Mouse (Mus musculus) stomach, embryonic 16.5 days (tissue): ENCODE measurements at regions not wholly inside any gene's neighbourhood (a gene's known extent, or its start where the extent isn't known, plus 50 kb on each side); places are given as distances from the start of the nearest gene placed in this dataset.

Experiments
- ATAC-seq: fragments of 200-750 bp; cut with Nextera tagmentation; 2 replicates; pipeline ENCODE4 v1.8.0; 2017; ENCODE audit warnings: moderate number of reproducible peaks, moderate TSS enrichment; ENCODE audit not compliant: insufficient read depth, low FRiP score
- H3K27ac ChIP-seq: fragments of 300-500 bp; sonication (generic); 2 replicates; pipeline ENCODE4 v1.5.1; 2014; ENCODE audit warnings: low read length
- H3K27me3 ChIP-seq: fragments of 300-500 bp; sonication (generic); 2 replicates; pipeline ENCODE4 v1.6.1; 2014; ENCODE audit warnings: low read length, control low read depth, mixed read lengths; ENCODE audit not compliant: control insufficient read depth, insufficient read depth
- H3K36me3 ChIP-seq: fragments of 300-500 bp; sonication (generic); 2 replicates; pipeline ENCODE4 v1.6.1; 2014; ENCODE audit warnings: low read length; ENCODE audit not compliant: control insufficient read depth, insufficient read depth
- H3K4me1 ChIP-seq: fragments of 300-500 bp; sonication (generic); 2 replicates; pipeline ENCODE4 v1.6.1; 2014; ENCODE audit warnings: low read length, control low read depth, mixed read lengths; ENCODE audit not compliant: control insufficient read depth, insufficient read depth
- H3K4me2 ChIP-seq: fragments of 300-500 bp; sonication (generic); 2 replicates; pipeline ENCODE4 v1.6.1; 2014; ENCODE audit warnings: low read depth, low read length, mixed read lengths
- H3K4me3 ChIP-seq: fragments of 300-500 bp; sonication (generic); replicated peaks from 2 replicates; pipeline ENCODE4 v1.5.1; 2014; ENCODE audit warnings: mild to moderate bottlenecking, low read length
- H3K9ac ChIP-seq: fragments of 300-500 bp; sonication (generic); 2 replicates; pipeline ENCODE4 v1.6.1; 2014; ENCODE audit warnings: low read length
- H3K9me3 ChIP-seq: fragments of 300-500 bp; sonication (generic); replicated peaks from 2 replicates; pipeline ENCODE4 v1.6.1; 2016; ENCODE audit warnings: low read length, control low read depth; ENCODE audit not compliant: control insufficient read depth
- WGBS: fragments of 180-500 bp; shearing (Covaris S2); extraction: QIAGEN DNeasy Blood & Tissue Kit; methylation state at CpG from one replicate; pipeline ENCODE4 v1.1.7; 2014; 5-methylcytosine and 5-hydroxymethylcytosine counted together

DNA sequence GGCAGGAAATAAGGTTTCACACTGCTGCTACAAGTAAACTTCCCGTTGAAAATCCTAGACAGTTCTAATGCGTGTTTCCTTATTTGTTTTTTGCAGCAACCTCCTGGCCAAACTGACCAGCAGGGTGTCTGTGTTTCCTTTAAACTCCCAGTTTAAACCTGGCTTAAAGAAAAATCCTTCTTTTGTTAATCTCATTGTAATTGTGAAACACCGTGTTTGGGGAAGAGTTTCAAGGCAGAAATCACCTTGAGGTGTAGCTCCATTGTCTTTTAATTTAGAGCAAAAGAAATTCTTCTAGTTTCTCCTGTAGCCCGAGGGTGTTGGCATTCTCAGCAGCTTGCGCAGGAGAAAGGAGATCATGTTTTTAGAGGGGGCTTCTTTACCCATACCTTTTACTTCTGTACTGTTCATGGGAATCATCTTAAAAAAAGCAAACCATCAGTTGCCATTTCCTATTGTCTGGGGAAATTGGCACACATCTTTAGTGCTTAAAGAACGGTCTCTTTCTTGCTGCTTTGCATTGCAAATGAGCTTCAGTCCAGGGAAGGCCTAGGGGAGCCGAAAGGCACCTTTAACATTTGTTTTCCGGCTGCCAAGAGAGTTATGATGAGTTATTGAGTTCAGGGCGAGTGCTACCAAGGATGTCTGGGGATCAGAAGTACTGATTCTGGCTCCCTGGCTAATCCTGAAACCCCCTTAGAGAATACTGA is 342.6 kb downstream of the Slc4a3 start:
- H3K4me1 ChIP-seq: no peaks in the 10 kb centered on the region
- ATAC-seq: no peak
- H3K27ac ChIP-seq: no peak overlapping the region
- 0 out of 2 replicates have a peak, but pooled peaks cover 3% of the 10 kb centered on the region for H3K9me3 ChIP-seq
- H3K4me2 ChIP-seq: no peak overlapping the region
- no peaks in the 10 kb centered on the region for H3K36me3 ChIP-seq
- 36% methylated on average over 9 of the region's 9 CpGs for WGBS
- H3K27me3 ChIP-seq: no peaks in the 10 kb centered on the region
- H3K9ac ChIP-seq: no peak overlapping the region
- H3K4me3 ChIP-seq: no peak overlapping the region

DNA sequence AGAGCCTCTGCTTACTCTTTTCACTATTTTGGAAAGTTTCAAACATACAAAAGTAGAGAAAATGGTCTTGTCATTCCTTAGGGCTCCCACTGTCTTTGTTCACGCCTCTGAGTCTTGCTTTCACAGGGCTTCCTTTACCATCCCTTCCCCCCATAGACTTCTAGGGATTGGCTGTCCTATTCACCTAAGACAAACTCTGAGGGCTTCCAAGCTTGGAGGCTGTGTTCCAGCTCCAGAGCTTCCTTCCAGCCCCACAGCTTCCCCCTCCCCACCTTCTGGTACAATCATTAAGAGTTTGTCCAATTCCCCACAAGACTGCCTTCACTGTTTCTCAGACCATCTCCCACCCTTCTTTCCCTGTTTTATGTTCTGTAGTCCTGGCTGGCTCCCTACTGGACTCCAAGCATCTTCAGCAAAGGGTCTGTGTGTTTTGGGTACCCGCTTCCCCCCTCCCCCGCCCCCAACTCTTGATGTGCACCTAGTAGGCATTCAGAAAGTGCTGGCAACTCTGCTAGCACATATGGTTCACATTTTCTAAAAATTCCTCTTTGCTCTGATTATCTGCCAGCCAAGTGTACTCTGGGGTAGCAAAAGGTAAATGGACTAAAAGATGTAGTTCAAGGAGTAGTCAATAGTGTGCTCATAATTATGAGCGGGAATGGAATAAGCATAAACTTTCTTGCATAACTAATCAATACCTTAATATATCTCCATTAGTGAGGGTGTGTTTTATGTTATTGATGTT is 344.0 kb downstream of the Slc4a3 start:
- Histone ChIP-seq H3K9me3 (0 out of 2 replicates have a peak, but pooled peaks cover 4% of the 10 kb centered on the region), H3K4me3 (no peak overlapping the region), H3K4me1 (no peaks in the 10 kb centered on the region), H3K9ac (no peak overlapping the region), H3K27ac (no peak overlapping the region), H3K27me3 (no peaks in the 10 kb centered on the region), H3K4me2 (no peak overlapping the region), H3K36me3 (no peaks in the 10 kb centered on the region)
- ATAC-seq: no peak
- 74% methylated on average over 4 of the region's 4 CpGs for WGBS

DNA sequence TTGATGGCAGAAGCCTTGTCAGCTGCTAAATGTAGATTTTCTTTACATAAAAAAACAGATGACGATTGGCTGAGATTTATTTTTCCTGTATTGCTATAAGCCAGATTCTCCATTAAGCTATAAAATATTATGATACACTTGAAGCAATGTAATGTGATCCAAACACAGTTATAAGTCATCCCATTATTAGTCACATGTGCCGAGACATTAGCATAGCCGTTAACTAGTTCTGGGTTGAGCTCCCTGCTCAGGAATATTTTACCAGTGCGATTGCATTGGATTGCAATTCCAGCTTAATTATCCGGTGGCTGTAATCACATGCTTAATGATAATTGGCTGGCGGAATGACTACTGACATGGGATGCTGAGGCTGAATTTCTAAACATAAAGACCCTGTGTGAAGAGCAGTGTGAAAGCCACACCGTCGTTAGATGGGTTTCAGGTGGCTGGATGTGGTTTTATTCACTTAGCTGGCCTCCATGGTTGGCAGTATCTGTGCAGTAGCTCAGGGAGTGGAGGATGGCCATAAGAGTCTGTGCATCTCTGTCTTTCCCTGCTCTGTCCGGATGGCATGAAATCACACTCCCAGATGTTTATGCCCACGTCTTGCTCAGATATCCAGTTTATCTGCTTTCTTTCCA is 344.7 kb downstream of the Slc4a3 start:
- no peak for ATAC-seq
- 81% methylated on average over 10 of the region's 10 CpGs for WGBS
- no peaks in the 10 kb centered on the region for H3K36me3 ChIP-seq
- no peak overlapping the region for H3K27ac ChIP-seq
- H3K27me3 ChIP-seq: no peaks in the 10 kb centered on the region
- no peak overlapping the region for H3K9ac ChIP-seq
- no peaks in the 10 kb centered on the region for H3K4me1 ChIP-seq
- H3K4me2 ChIP-seq: no peak overlapping the region
- no peak overlapping the region for H3K4me3 ChIP-seq
- 0 out of 2 replicates have a peak, but pooled peaks cover 4% of the 10 kb centered on the region for H3K9me3 ChIP-seq

DNA sequence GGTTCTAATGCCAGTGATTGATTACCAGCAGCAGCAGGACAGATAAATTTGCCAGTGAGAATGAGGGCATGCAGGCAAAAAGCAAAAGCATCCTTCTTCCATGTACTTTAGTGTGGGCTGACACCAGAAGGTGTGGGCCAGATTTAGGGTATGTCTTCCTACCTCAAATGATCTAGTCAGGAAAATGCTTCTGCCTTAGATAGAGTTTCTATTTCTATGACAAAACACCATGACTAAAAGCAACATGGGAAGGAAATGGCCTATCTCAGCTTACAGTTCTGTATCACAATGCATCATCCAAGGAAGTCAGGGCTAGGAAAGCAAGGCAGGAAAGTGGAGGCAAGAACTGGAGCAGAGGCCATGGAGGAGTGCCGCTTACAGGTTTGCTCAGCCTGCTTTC is 349.5 kb downstream of the Slc4a3 start:
- H3K4me1 ChIP-seq: no peaks in the 10 kb centered on the region
- no peak overlapping the region for H3K4me2 ChIP-seq
- H3K36me3 ChIP-seq: no peaks in the 10 kb centered on the region
- ATAC-seq: no peak
- no peak overlapping the region for H3K9ac ChIP-seq
- H3K27me3 ChIP-seq: no peaks in the 10 kb centered on the region
- WGBS: 95% methylated on average over 1 of the region's 1 CpGs
- H3K4me3 ChIP-seq: no peak overlapping the region
- no peak overlapping the region for H3K27ac ChIP-seq
- H3K9me3 ChIP-seq: 0 out of 2 replicates have a peak, but pooled peaks cover 4% of the 10 kb centered on the region

DNA sequence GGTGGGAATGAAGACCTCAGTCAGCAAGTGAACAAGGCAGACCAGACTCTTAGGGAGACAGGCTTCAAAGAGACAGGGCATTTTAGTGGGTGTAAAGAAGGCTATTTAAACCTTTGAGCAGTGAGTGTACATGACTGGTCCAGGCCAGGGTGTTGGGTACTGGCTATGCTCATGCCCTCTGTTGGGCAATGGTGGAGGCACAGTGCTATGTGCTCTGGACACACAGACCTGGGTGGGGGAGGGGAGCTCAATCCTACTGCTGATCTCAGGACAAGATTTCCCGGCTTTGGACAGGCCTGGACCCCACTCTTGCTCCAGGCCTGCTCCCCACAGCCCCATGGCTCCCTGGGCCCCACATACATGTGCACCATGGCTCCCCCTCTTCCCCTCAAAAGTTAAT is 355.1 kb downstream of the Slc4a3 start:
- Histone ChIP-seq H3K9me3 (no peaks in the 10 kb centered on the region), H3K4me3 (no peak overlapping the region), H3K36me3 (no peaks in the 10 kb centered on the region), H3K4me2 (no peak overlapping the region), H3K27me3 (no peaks in the 10 kb centered on the region; the same call in 1 of the 2 replicates), H3K27ac (no peak overlapping the region), H3K4me1 (no peaks in the 10 kb centered on the region), H3K9ac (no peak overlapping the region)
- 42% methylated on average over 1 of the region's 1 CpGs for WGBS
- ATAC-seq: no peak

DNA sequence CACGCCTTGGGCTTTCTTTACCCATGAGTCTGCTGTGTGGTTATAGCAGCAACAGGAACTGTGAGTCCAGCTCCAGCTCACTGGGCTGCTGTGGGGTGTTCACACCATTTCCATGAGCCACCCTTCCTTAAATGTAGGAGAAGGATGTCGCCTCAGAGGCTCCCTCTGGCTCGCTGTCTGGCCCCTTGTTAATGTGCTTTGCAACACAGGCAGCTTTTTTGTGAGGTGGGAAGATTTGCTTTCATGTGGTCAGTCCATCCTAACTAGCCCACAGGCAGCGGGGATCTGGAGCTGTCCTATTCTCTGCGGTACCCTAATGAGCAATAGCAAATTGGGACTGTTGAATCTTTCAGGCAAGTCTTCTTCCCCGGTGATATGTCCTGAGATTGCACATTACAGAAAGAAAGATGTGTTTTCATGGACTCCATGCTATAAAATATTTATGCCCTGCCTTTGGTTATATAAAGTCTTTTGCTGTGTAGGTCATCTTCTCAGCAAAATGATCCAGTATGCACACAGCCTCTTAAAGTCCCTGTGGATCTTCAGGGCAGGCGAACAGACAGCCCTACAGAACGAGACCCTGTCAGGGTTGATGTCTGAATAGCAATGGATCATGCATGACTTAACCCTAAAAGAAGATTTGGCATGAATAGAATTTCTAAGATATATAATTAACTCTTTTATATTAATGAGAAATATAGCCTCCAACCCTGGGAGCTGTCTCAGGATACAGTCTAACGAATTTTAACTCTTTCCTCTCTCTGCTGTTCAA is 359.8 kb downstream of the Slc4a3 start:
- no peak overlapping the region for H3K4me2 ChIP-seq
- H3K4me3 ChIP-seq: no peak overlapping the region
- H3K27me3 ChIP-seq: no peaks in the 10 kb centered on the region; the same call in 1 of the 2 replicates
- no peak for ATAC-seq
- H3K36me3 ChIP-seq: no peaks in the 10 kb centered on the region
- 79% methylated on average over 9 of the region's 9 CpGs for WGBS
- H3K4me1 ChIP-seq: no peaks in the 10 kb centered on the region
- H3K9me3 ChIP-seq: no peaks in the 10 kb centered on the region
- H3K27ac ChIP-seq: no peak overlapping the region
- no peak overlapping the region for H3K9ac ChIP-seq

DNA sequence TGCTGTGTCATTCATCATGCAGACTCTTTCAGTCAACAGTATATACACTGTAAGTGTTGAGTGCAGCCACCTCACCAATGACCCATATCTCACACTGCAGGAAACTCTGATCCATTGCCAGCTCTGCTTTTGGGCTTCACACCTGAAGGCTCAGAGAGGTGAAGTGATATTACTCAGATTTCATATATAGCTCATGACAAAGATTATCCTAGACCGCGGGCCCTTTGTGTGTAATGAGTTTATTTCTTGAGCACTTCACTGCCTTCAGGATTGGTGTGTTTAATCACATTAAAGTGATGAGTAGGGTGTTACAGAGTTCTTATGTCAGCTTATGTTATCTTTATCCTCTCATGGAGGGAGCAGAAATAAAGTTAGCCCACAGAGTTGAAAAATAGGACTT is 369.2 kb downstream of the Slc4a3 start:
- WGBS: 80% methylated on average over 2 of the region's 2 CpGs
- Histone ChIP-seq H3K27ac (no peak overlapping the region), H3K36me3 (no peaks in the 10 kb centered on the region), H3K4me2 (no peak overlapping the region), H3K4me1 (no peaks in the 10 kb centered on the region), H3K27me3 (no peaks in the 10 kb centered on the region), H3K9me3 (no peaks in the 10 kb centered on the region), H3K9ac (no peak overlapping the region), H3K4me3 (no peak overlapping the region)
- ATAC-seq: no peak

DNA sequence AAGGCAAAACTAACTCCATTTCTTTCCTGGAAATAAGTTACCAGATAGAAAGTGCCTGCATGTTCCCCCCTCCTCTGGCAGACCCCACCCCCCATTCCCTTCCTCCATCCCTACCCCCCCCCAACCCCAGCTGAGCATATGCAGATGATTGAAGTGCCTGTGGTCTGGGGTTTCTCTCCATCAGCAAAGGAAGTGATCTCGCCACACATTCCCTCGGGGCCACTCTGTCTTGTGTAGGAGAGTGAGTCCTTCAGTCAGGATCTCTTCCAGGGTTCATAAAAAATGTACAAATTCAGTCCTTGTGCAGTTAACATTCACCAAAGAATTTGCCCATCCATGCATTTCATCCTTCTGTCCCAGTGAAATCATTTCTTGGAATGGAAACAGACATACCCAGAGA is 370.1 kb downstream of the Slc4a3 start:
- no peak overlapping the region for H3K27ac ChIP-seq
- H3K4me3 ChIP-seq: no peak overlapping the region
- ATAC-seq: no peak
- H3K27me3 ChIP-seq: no peaks in the 10 kb centered on the region
- no peaks in the 10 kb centered on the region for H3K36me3 ChIP-seq
- WGBS: 40% methylated on average over 2 of the region's 2 CpGs
- H3K4me2 ChIP-seq: no peak overlapping the region
- H3K4me1 ChIP-seq: no peaks in the 10 kb centered on the region
- no peak overlapping the region for H3K9ac ChIP-seq
- no peaks in the 10 kb centered on the region for H3K9me3 ChIP-seq
